Mouse (Mus musculus) embryonic facial prominence, embryonic 11.5 days (tissue): ENCODE measurements around the gene Ece1. TPM values are rescaled to one million over a fixed set of nuclear protein-coding genes. Genes with fewer than 3 reads are reported as not detected.
A peak's percentile ranks its signal among the peaks of the same experiment; 100 is the strongest.

Experiments used
- ATAC-seq: fragments of 200-750 bp; cut with Nextera tagmentation; replicated peaks from 2 replicates; pipeline ENCODE4 v1.8.0; 2017; ENCODE audit warnings: low read depth; ENCODE audit not compliant: insufficient number of reproducible peaks, low FRiP score, low TSS enrichment
- DNase-seq: peaks from one replicate; pipeline ENCODE4 v3.0.0-alpha.2; 2015; ENCODE audit warnings: low spot score
- H3K27ac ChIP-seq: fragments of 300-500 bp; sonication (generic); replicated peaks from 2 replicates; pipeline ENCODE4 v1.5.1; 2014; ENCODE audit warnings: mild to moderate bottlenecking, low read depth, low read length, control low read depth
- H3K27me3 ChIP-seq: fragments of 300-500 bp; sonication (generic); 2 replicates; pipeline ENCODE4 v1.6.1; 2014; ENCODE audit warnings: mild to moderate bottlenecking, low read length, moderate library complexity, mixed read lengths; ENCODE audit not compliant: control insufficient read depth, insufficient read depth
- H3K36me3 ChIP-seq: fragments of 300-500 bp; sonication (generic); replicated peaks from 2 replicates; pipeline ENCODE4 v1.6.1; 2014; ENCODE audit warnings: low read depth, mild to moderate bottlenecking, low read length, moderate library complexity, mixed read lengths; ENCODE audit not compliant: control insufficient read depth, insufficient read depth
- H3K4me1 ChIP-seq: fragments of 300-500 bp; sonication (generic); 2 replicates; pipeline ENCODE4 v1.6.1; 2014; ENCODE audit warnings: low read length, mixed read lengths; ENCODE audit not compliant: control insufficient read depth, insufficient read depth
- H3K4me2 ChIP-seq: fragments of 300-500 bp; sonication (generic); 2 replicates; pipeline ENCODE4 v1.6.1; 2014; ENCODE audit warnings: low read depth, mild to moderate bottlenecking, control low read depth, low read length, moderate library complexity
- H3K4me3 ChIP-seq: fragments of 300-500 bp; sonication (generic); 2 replicates; pipeline ENCODE4 v1.5.1; 2014; ENCODE audit warnings: low read depth, low read length, control low read depth
- H3K9ac ChIP-seq: fragments of 300-500 bp; sonication (generic); replicated peaks from 2 replicates; pipeline ENCODE4 v1.6.1; 2014; ENCODE audit warnings: mild to moderate bottlenecking, control low read depth, low read length
- H3K9me3 ChIP-seq: fragments of 300-500 bp; sonication (generic); replicated peaks from 2 replicates; pipeline ENCODE4 v1.6.1; 2016; ENCODE audit warnings: mild to moderate bottlenecking, low read length, inconsistent platforms, mixed read lengths; ENCODE audit not compliant: control insufficient read depth
- WGBS: fragments of 180-500 bp; shearing (Covaris S2); extraction: QIAGEN DNeasy Blood & Tissue Kit; methylation state at CpG from one replicate; pipeline ENCODE4 v1.1.7; 2014; 5-methylcytosine and 5-hydroxymethylcytosine counted together
- polyA plus RNA-seq: library from polyadenylated mRNA; unstranded; fragments of >200 nt; fragmentation: Nextera tagmentation; extraction: Ambion mirVana; gene quantifications from 2 replicates; pipeline ENCODE4 v1.2.1, GENCODE M21; 2014

Gene Ece1
- polyA plus RNA-seq, 1 experiment from 2014 or later = 32.2 TPM

DNA sequence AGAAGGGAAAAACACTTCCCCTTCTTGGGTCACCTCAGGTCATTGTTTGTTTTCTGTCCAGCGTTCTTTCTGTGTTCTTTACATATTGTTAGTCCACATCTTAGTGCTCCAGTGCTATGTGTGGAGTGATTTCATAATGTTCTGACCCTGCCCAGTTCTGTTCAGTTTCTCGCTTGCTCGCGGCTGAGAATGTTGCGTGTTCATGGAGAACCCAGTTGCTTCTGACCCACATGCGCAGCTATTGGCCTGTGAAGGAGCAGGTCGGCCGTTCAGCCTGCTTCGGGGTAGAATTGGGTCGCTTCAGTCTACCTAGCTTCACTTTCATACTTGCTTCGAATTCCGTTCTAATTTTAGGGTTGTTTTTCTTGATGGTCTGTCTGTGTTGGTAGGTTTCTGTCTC is 133.4 kb downstream of the Ece1 start:
- Histone ChIP-seq H3K27me3 (no peaks in the 10 kb centered on the region), H3K9me3 (no peaks in the 10 kb centered on the region), H3K4me2 (peak overlapping the region; percentile 85), H3K4me1 (peaks cover 2% of the 10 kb centered on the region; the same call in 1 of the 2 replicates), H3K9ac (no peak overlapping the region), H3K36me3 (peaks cover 3% of the 10 kb centered on the region), H3K27ac (no peak overlapping the region), H3K4me3 (peak overlapping the region; percentile 99)
- ATAC-seq = no peak
- 84% methylated on average over 12 of the region's 12 CpGs for WGBS
- DNase-seq = no peak

DNA sequence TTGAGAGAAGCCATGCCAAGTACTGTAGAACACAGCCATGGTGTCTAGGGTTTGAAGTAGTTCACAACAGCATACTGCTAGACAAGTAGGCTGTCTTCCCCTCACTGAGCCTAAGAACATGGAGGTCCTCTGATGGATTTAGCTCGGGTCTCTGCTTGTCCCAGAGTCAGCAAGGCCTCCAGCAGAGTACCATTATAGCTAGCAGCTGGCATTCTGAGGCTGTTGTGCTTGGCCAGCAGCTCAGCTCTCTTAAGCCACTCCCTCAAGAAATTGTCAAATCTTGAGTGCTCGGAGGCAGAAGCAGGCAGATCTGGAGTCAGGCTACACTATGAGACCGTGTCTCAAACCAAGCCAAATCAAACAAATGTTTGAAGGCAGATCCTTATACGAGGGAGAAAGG is 136.2 kb downstream of the Ece1 start:
- WGBS = 80% methylated on average over 4 of the region's 4 CpGs
- peaks cover 3% of the 10 kb centered on the region for H3K36me3 ChIP-seq
- no peak for ATAC-seq

DNA sequence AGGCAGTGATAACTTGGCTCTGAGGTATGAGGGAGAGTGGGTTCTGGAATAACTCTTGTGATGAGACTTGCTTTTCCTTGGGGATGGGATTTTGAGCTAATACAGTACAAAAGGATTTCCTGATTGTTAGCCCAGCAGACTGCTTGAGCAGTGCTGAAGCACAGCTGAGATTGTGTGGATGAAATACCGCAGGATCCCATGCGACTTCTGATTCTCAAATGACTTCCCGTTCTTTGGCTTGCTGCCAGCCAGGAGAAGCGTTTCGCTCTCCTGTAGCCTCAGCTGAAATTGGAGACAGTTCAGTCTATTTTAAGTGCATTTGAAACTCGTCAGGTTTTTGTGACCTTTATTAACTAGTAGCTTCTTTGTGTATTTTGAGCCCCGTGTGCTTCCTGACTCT is 138.6 kb downstream of the Ece1 start:
- DNase-seq (peak; percentile 67), ATAC-seq (no peak)
- Histone ChIP-seq H3K9me3 (no peaks in the 10 kb centered on the region), H3K36me3 (peaks cover 3% of the 10 kb centered on the region), H3K27me3 (no peaks in the 10 kb centered on the region), H3K4me2 (no peak overlapping the region), H3K27ac (no peak overlapping the region), H3K4me1 (peaks cover 2% of the 10 kb centered on the region; the same call in 1 of the 2 replicates), H3K4me3 (no peak overlapping the region), H3K9ac (no peak overlapping the region)
- 47% methylated on average over 7 of the region's 7 CpGs for WGBS

More for the DNA sequence above, 136.2 kb downstream of the Ece1 start:
- H3K27ac ChIP-seq = no peak overlapping the region
- no peak overlapping the region for H3K4me3 ChIP-seq
- no peaks in the 10 kb centered on the region for H3K27me3 ChIP-seq
- H3K9me3 ChIP-seq = no peaks in the 10 kb centered on the region
- no peak overlapping the region for H3K4me2 ChIP-seq
- DNase-seq = no peak
- no peak overlapping the region for H3K9ac ChIP-seq
- H3K4me1 ChIP-seq = peaks cover 2% of the 10 kb centered on the region; the same call in 1 of the 2 replicates

DNA sequence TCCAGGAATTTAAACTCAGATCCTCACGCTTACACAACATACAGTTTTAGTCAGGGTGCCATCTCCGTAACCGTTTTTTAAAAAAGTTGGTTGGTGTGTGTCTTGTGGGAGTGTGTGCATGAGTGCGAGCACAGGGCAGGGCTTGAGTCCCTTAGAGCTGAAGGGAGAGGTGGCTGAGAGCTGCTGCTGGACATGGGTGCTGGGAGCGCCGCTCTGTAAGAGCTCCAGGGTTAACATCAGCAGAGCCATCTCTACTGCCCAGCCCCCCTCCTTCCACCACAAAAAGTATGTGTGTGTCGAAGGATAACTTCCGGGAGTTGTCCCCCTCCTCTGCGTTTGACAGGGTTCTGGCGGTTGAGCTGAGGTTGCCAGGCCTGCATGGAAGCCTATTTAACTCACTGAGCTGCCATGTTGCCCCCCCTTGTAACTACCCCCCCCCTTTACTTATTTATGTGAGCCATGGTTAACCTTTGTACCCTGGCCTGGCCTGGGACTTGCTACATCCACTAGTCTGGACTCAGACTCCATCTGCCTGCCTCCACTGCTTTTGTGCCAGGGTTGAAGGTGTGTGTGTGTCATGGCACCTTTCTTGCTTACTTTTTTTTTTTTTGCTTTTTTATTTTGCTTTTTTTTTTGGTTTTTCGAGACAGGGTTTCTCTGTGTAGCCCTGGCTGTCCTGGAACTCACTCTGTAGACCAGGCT is 142.0 kb downstream of the Ece1 start:
- WGBS = 86% methylated on average over 11 of the region's 11 CpGs
- H3K9ac ChIP-seq = no peak overlapping the region
- no peak overlapping the region for H3K27ac ChIP-seq
- H3K27me3 ChIP-seq = no peaks in the 10 kb centered on the region
- H3K36me3 ChIP-seq = peaks cover 5% of the 10 kb centered on the region; the same call in 1 of the 2 replicates
- DNase-seq = no peak
- H3K4me2 ChIP-seq = no peak overlapping the region
- H3K9me3 ChIP-seq = no peaks in the 10 kb centered on the region
- ATAC-seq = no peak
- H3K4me1 ChIP-seq = no peaks in the 10 kb centered on the region
- no peak overlapping the region for H3K4me3 ChIP-seq

DNA sequence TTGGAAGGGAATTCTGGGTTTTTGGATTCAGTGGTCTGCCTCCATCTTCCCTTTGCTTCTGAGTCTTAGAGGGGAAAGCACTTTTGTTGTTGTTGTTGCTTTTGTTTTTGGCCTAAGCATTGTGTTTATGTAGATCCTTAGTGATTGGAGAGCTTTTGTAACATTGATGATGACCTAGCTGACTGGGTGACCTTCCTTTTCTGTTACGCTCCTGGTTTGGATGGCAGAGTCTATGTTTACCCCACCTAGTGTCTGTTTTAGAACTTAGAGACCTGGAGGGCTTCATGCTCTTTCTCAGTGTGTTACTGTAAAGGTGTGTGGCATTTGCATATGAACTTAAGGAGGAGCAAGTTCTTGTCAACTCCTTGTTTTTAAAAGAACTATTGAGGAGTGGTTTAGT is 143.7 kb downstream of the Ece1 start:
- peaks cover 5% of the 10 kb centered on the region; the same call in 1 of the 2 replicates for H3K36me3 ChIP-seq
- DNase-seq = no peak
- no peak overlapping the region for H3K4me3 ChIP-seq
- no peak for ATAC-seq
- H3K4me1 ChIP-seq = no peaks in the 10 kb centered on the region
- no peak overlapping the region for H3K9ac ChIP-seq
- no peak overlapping the region for H3K27ac ChIP-seq
- WGBS = 95% methylated on average over 1 of the region's 1 CpGs
- H3K4me2 ChIP-seq = no peak overlapping the region
- H3K9me3 ChIP-seq = no peaks in the 10 kb centered on the region
- H3K27me3 ChIP-seq = no peaks in the 10 kb centered on the region

DNA sequence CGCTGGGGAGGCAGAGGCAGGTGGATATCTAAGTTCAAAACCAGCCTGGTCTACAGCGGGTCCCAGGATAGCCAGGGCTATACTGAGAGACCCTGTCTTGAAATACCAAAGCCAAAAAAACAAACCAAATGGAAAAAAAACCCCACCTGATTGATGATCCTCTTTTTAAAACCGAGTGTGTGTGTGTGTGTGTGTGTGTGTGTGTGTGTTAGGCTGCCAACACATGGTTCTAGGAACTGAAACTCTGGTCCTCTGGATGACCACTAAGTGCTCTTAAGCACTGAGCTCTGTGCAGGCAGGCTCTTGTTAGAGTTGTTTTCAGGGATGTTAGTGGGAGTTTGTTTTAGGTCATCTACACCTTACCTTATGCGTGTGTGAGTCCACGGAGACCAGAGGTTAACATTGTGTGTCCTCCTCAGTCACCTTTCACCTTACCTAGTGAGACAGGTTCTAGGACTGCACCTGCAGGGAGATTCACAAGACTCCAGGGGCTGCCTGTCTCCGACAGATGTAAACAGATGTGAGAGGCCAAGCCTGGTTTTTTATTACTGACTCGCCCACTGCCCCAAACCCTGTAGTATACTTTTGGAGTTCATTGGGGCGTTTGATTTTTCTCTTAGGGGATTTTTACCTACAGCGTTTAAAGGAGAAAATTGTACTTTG is 145.0 kb downstream of the Ece1 start:
- Histone ChIP-seq H3K4me3 (no peak overlapping the region), H3K4me1 (no peaks in the 10 kb centered on the region), H3K9me3 (no peaks in the 10 kb centered on the region), H3K27ac (no peak overlapping the region), H3K9ac (no peak overlapping the region), H3K4me2 (no peak overlapping the region), H3K27me3 (no peaks in the 10 kb centered on the region), H3K36me3 (peaks cover 8% of the 10 kb centered on the region; the same call in 1 of the 2 replicates)
- no peak for ATAC-seq
- 90% methylated on average over 9 of the region's 9 CpGs for WGBS
- DNase-seq = no peak

DNA sequence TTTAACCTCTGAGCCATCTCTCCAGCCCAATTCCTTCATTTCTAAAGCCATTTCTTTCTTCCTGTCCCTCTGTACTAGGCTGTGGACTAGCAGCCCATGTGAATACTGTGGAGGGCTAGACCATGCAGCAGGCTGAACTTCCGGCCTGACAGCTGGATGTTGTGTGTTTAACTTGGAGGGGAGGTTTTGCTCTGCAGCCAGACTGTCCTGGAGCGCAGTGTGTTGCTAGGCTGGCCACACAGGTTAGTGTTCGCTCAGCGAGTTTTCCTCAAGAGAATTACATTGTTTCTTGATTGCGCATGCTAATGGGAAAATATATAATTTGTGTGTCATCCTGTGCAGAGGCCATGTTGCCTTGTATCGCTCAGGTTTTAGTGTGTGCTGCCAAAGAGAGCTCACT is 146.6 kb downstream of the Ece1 start:
- 91% methylated on average over 6 of the region's 6 CpGs for WGBS
- DNase-seq (no peak), ATAC-seq (no peak)
- H3K27ac ChIP-seq = no peak overlapping the region
- H3K4me3 ChIP-seq = no peak overlapping the region
- H3K27me3 ChIP-seq = no peaks in the 10 kb centered on the region
- no peaks in the 10 kb centered on the region for H3K9me3 ChIP-seq
- no peak overlapping the region for H3K4me2 ChIP-seq
- H3K4me1 ChIP-seq = no peaks in the 10 kb centered on the region
- H3K9ac ChIP-seq = no peak overlapping the region
- H3K36me3 ChIP-seq = peaks cover 8% of the 10 kb centered on the region

DNA sequence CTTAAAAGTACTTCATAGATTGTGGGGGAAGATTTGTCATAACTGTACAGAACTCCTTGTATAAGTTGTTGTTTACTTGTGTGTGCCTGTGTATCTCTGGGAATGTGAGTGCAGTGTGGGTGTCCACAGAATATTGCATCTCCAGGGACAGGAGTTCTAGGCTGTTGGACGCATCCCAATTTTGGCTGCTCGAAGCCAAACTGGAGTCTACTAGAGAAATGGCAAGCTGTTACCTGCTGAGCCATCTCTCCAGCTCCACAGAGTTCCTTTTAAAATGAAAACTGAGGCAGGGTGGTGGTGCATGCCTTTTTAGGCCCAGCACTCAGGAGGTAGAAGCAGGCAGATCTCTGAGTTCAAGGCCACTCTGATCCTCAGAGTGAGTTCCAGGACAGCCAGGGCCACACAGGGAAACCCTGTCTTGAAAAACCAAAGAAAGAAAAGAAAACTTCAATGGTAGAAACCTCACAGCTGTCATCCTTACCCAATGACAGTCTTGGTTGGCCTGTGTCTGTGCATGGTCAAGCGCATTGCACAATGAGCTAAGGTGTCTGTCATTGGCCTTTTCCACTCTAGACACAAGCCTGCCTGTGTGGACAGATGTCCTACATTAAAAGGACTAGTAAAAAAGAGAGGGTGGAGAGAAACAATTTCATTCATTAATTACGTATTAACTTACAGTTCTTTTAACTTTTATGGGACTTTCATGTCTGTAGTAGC is 147.9 kb downstream of the Ece1 start:
- Histone ChIP-seq H3K9ac (no peak overlapping the region), H3K27me3 (no peaks in the 10 kb centered on the region), H3K9me3 (no peaks in the 10 kb centered on the region), H3K4me1 (no peaks in the 10 kb centered on the region), H3K4me3 (no peak overlapping the region), H3K4me2 (no peak overlapping the region), H3K36me3 (peaks cover 16% of the 10 kb centered on the region), H3K27ac (no peak overlapping the region)
- WGBS = 95% methylated on average over 4 of the region's 4 CpGs
- DNase-seq (no peak), ATAC-seq (no peak)
